Mouse (Mus musculus) macrophage (primary cell): ENCODE data around the gene Pde9a. TPM values are rescaled to one million over a fixed set of nuclear protein-coding genes. Genes with fewer than 3 reads are reported as not detected.

ENCODE experiments used
- H3K27ac ChIP-seq: fragments of 350-480 bp; formaldehyde crosslinking; 2 replicates; pipeline ENCODE4 v1.9.0; 2021
- H3K36me3 ChIP-seq: fragments of 350-480 bp; formaldehyde crosslinking; 2 replicates; pipeline ENCODE4 v1.9.0; 2021; ENCODE audit errors: inconsistent target
- H3K4me3 ChIP-seq: fragments of 350-480 bp; formaldehyde crosslinking; 2 replicates; pipeline ENCODE4 v1.9.0; 2021; ENCODE audit errors: inconsistent target
- H3K79me2 ChIP-seq: fragments of 350-480 bp; formaldehyde crosslinking; 2 replicates; pipeline ENCODE4 v1.9.0; 2021; ENCODE audit errors: inconsistent target
- WGBS: methylation state at CpG from one replicate; pipeline ENCODE4 v1.1.7; 2026; ENCODE audit warnings: inconsistent platforms; ENCODE audit not compliant: missing documents; 5-methylcytosine and 5-hydroxymethylcytosine counted together
- polyA plus RNA-seq: library from polyadenylated mRNA; stranded (reverse); fragments of 250-400 nt; gene quantifications from 3 replicates; pipeline ENCODE4 v1.2.4, GENCODE M21; 2018; ENCODE audit warnings: inconsistent platforms

The Pde9a gene
- polyA plus RNA-seq, 1 experiment from 2014 or later, result not detected

- 67% methylated on average over 1 of the region's 1 CpGs for WGBS
- no peak overlapping the region for H3K27ac ChIP-seq
These were observed 128.7 kb downstream of the Pde9a start for GRCm38 (mm10) chr17:31514696-31515095.

GRCm38 (mm10) chr17:31519344-31519945 lies 133.4 kb downstream of the Pde9a start:
- Histone ChIP-seq H3K36me3 (peaks cover 11% of the 10 kb centered on the region), H3K27ac (peak overlapping the region; percentile 74), H3K79me2 (peaks cover 45% of the 10 kb centered on the region), H3K4me3 (peak overlapping the region; percentile 98)
- 3% methylated on average over 7 of the region's 7 CpGs for WGBS

More at GRCm38 (mm10) chr17:31514696-31515095, 128.7 kb downstream of the Pde9a start:
- Histone ChIP-seq H3K79me2 (peaks cover 20% of the 10 kb centered on the region; the same call in 1 of the 2 replicates), H3K36me3 (0 out of 2 replicates have a peak, but pooled peaks cover 4% of the 10 kb centered on the region), H3K4me3 (no peak overlapping the region)

DNA sequence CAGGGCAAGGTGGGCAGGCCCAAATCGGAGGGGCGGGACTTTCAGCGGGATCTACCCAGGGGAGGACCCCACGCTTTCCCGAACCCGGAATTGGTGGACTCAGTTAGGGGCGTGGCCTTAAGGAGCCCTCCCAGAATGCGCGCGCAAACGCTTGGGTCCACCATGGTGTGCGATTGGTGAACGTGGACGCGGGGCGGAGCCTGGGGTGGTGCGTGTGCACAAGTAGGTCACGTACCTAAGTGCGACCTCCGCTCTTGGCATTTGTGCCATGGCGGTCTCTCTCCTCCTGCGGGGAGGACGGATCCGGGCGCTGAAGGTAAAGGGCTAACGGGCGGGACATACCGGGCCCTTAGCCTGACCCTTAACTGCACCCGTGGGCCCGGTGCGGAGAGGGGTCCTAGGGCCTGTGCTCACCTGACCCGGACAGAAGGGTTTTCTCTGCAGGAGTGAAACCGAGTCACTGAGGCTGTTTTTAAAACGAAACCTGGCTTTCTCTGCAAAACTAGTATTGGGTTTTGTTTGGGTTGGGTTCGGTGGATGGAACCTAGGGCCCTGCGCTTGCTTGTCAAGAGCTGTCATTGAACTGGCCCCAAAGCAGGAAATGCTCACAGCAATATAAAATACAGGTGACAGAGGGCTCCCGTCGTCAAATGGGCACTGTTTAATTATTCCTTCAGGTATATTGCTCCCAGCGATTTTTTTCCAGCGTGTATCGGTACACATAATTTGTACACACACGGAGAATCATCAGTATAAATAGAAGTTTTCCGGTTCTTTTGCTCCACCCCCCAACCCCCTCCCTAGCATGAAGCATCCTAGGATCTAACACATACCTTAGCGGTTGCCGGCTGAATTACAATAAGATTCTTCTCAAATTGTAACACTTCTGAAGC lies 134.2 kb downstream of the Pde9a start, which contains the start of the genes Wdr4 and Ndufv3:
Gene Wdr4 (minus strand): TSS at position 35 of the 893 bp plus-strand sequence.
Gene Ndufv3 (plus strand): TSS at position 170 of the 893 bp plus-strand sequence.
- Histone ChIP-seq H3K27ac (peak within 1 kb of the TSS; percentile 74), H3K79me2 (peaks cover 52% of the 10 kb centered on the region), H3K36me3 (peaks cover 11% of the 10 kb centered on the region), H3K4me3 (peak within 1 kb of the TSS; percentile 98)
- WGBS, result under 1% methylated on average over 45 of the region's 45 CpGs

GRCm38 (mm10) chr17:31520895-31521294 lies 134.9 kb downstream of the Pde9a start:
- peak overlapping the region; percentile 98 for H3K4me3 ChIP-seq
- H3K27ac ChIP-seq, result peak overlapping the region; percentile 74
- peaks cover 11% of the 10 kb centered on the region for H3K36me3 ChIP-seq
- peaks cover 59% of the 10 kb centered on the region for H3K79me2 ChIP-seq
- WGBS, result 100% methylated on average over 1 of the region's 3 CpGs

GRCm38 (mm10) chr17:31521948-31522347 lies 135.9 kb downstream of the Pde9a start:
- Histone ChIP-seq H3K36me3 (peaks cover 15% of the 10 kb centered on the region), H3K4me3 (no peak overlapping the region), H3K27ac (no peak overlapping the region), H3K79me2 (peaks cover 60% of the 10 kb centered on the region)
- WGBS, result 93% methylated on average over 6 of the region's 6 CpGs

DNA sequence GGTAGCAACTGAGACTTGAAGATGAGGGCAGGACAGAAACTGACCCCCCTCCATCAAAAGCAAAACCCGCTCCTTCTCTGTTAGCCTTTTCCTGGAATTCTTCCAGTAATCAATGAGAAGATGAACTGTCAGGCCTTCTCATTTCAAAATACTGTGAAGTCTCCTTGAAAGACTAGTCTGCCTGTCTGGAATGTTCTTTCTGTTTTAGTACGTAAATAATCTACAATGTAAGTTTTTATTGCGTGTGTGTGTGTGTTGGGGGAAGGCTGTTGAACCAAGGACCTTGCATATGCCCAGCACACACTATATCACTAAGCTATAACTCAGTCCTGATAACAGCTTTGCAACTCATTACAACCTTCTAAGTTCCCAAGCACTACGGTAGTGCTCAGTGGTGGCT lies 139.1 kb downstream of the Pde9a start:
- Histone ChIP-seq H3K79me2 (peaks cover 59% of the 10 kb centered on the region), H3K27ac (no peak overlapping the region), H3K4me3 (no peak overlapping the region), H3K36me3 (peaks cover 39% of the 10 kb centered on the region)
- 98% methylated on average over 4 of the region's 4 CpGs for WGBS

DNA sequence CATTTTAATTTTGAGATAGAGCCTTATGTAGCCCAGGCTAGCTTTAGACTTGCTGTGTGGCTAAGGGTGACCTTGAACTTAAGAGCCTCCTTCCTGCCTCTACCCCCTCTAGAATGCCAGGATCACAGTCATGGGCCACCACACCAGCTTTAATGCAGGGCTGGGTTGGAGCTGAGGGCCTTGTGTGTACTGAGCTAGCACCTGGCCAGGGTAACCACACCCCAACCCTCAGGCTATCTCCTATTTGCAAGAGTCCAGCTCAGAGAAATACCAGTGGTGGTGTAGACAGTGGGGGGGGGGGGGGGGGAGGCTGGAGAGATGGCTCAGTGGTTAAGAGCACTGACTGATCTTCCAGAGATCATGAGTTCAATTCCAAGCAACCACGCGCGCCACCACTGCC lies 139.8 kb downstream of the Pde9a start:
- peaks cover 52% of the 10 kb centered on the region for H3K79me2 ChIP-seq
- peaks cover 46% of the 10 kb centered on the region for H3K36me3 ChIP-seq
- H3K27ac ChIP-seq, result no peak overlapping the region
- 100% methylated on average over 3 of the region's 3 CpGs for WGBS
- no peak overlapping the region for H3K4me3 ChIP-seq

Other genes starting within 250 kb of the Pde9a start
- gene Tff2, start 241.9 kb upstream of the Pde9a start, polyA plus RNA-seq, result not detected in 3 replicates
- not detected in 3 replicates for gene Tff1, start 220.9 kb upstream of the Pde9a start, polyA plus RNA-seq
- not detected in 3 replicates for gene Tmprss3, start 187.2 kb upstream of the Pde9a start, polyA plus RNA-seq
- gene Ubash3a, start 178.3 kb upstream of the Pde9a start, polyA plus RNA-seq, result 0.04 to 0.24 TPM in 2 of 3 replicates, not detected in the other
- 0.33 to 0.92 TPM (median 0.59 TPM) in 3 replicates for gene Rsph1, start 108.8 kb upstream of the Pde9a start, polyA plus RNA-seq
- gene Slc37a1, start 99.4 kb upstream of the Pde9a start, polyA plus RNA-seq, result 6.0 to 11.0 TPM (median 7.9 TPM) in 3 replicates
- gene Wdr4, start 133.8 kb downstream of the Pde9a start, polyA plus RNA-seq, result 4.1 to 9.5 TPM (median 9.2 TPM) in 3 replicates
- gene Ndufv3, start 133.9 kb downstream of the Pde9a start, polyA plus RNA-seq, result 192 to 199 TPM (median 195 TPM) in 3 replicates
- gene Pknox1, start 178.5 kb downstream of the Pde9a start, polyA plus RNA-seq, result 6.6 to 12.3 TPM (median 11.2 TPM) in 3 replicates